Mouse (Mus musculus): ENCODE measurements around the gene Mettl24. TPM values are rescaled to one million over a fixed set of nuclear protein-coding genes. Genes with fewer than 3 reads are reported as not detected.

Mettl24 gene
- polyA plus RNA-seq, 1 experiment from 2014 or later: 1.3 TPM

- DNase-seq (ENCODE audit: low spot score) (no peak), ATAC-seq (ENCODE audit: insufficient read depth, low FRiP score, low TSS enrichment) (no peak)
- Histone ChIP-seq H3K9me3 (ENCODE audit: control insufficient read depth, low read length) (no peaks in the 10 kb centered on the region), H3K36me3 (ENCODE audit: control insufficient read depth, insufficient read depth, low read length) (no peaks in the 10 kb centered on the region), H3K27me3 (ENCODE audit: control insufficient read depth, insufficient read depth, low read length) (no peaks in the 10 kb centered on the region), H3K9ac (ENCODE audit: low read length) (no peak overlapping the region), H3K27ac (ENCODE audit: low read depth, low read length) (no peak overlapping the region), H3K4me1 (ENCODE audit: control insufficient read depth, insufficient read depth, low read length) (no peaks in the 10 kb centered on the region), H3K4me2 (ENCODE audit: low read depth) (no peak overlapping the region), H3K4me3 (ENCODE audit: low read depth, low read length) (no peak overlapping the region)
- WGBS: 84% methylated on average over 1 of the region's 1 CpGs
Measured at GRCm38 (mm10) chr10:40645346-40645745, 37.7 kb upstream of the Mettl24 start.

- ATAC-seq (ENCODE audit: insufficient read depth, low FRiP score, low TSS enrichment): no peak
- no peak overlapping the region for H3K4me2 ChIP-seq (ENCODE audit: low read depth)
- no peak for DNase-seq (ENCODE audit: low spot score)
- H3K9ac ChIP-seq (ENCODE audit: low read length): no peak overlapping the region
- H3K27me3 ChIP-seq (ENCODE audit: control insufficient read depth, insufficient read depth, low read length): no peaks in the 10 kb centered on the region
- H3K9me3 ChIP-seq (ENCODE audit: control insufficient read depth, low read length): no peaks in the 10 kb centered on the region
- 90% methylated on average over 12 of the region's 12 CpGs for WGBS
- H3K27ac ChIP-seq (ENCODE audit: low read depth, low read length): no peak overlapping the region
- 0 out of 2 replicates have a peak, but pooled peaks cover 2% of the 10 kb centered on the region for H3K4me1 ChIP-seq (ENCODE audit: control insufficient read depth, insufficient read depth, low read length)
- no peak overlapping the region for H3K4me3 ChIP-seq (ENCODE audit: low read depth, low read length)
- H3K36me3 ChIP-seq (ENCODE audit: control insufficient read depth, insufficient read depth, low read length): no peaks in the 10 kb centered on the region
Measured at GRCm38 (mm10) chr10:40648776-40649175, 34.3 kb upstream of the Mettl24 start.

- Histone ChIP-seq H3K4me2 (ENCODE audit: low read depth) (no peak overlapping the region), H3K36me3 (ENCODE audit: control insufficient read depth, insufficient read depth, low read length) (no peaks in the 10 kb centered on the region), H3K4me1 (ENCODE audit: control insufficient read depth, insufficient read depth, low read length) (0 out of 2 replicates have a peak, but pooled peaks cover 2% of the 10 kb centered on the region), H3K9me3 (ENCODE audit: control insufficient read depth, low read length) (no peaks in the 10 kb centered on the region), H3K27me3 (ENCODE audit: control insufficient read depth, insufficient read depth, low read length) (no peaks in the 10 kb centered on the region), H3K4me3 (ENCODE audit: low read depth, low read length) (no peak overlapping the region), H3K9ac (ENCODE audit: low read length) (no peak overlapping the region), H3K27ac (ENCODE audit: low read depth, low read length) (no peak overlapping the region)
- 37% methylated on average over 4 of the region's 4 CpGs for WGBS
- ATAC-seq (ENCODE audit: insufficient read depth, low FRiP score, low TSS enrichment): no peak
- DNase-seq (ENCODE audit: low spot score): no peak
Measured at GRCm38 (mm10) chr10:40649634-40650033, 33.4 kb upstream of the Mettl24 start.

GRCm38 (mm10) chr10:40651676-40652075 is 31.4 kb upstream of the Mettl24 start:
- H3K27me3 ChIP-seq (ENCODE audit: control insufficient read depth, insufficient read depth, low read length): no peaks in the 10 kb centered on the region
- H3K4me3 ChIP-seq (ENCODE audit: low read depth, low read length): no peak overlapping the region
- H3K27ac ChIP-seq (ENCODE audit: low read depth, low read length): no peak overlapping the region
- 85% methylated on average over 2 of the region's 2 CpGs for WGBS
- DNase-seq (ENCODE audit: low spot score) (no peak), ATAC-seq (ENCODE audit: insufficient read depth, low FRiP score, low TSS enrichment) (no peak)
- 0 out of 2 replicates have a peak, but pooled peaks cover 2% of the 10 kb centered on the region for H3K4me1 ChIP-seq (ENCODE audit: control insufficient read depth, insufficient read depth, low read length)
- H3K9ac ChIP-seq (ENCODE audit: low read length): no peak overlapping the region
- H3K4me2 ChIP-seq (ENCODE audit: low read depth): no peak overlapping the region
- no peaks in the 10 kb centered on the region for H3K36me3 ChIP-seq (ENCODE audit: control insufficient read depth, insufficient read depth, low read length)
- no peaks in the 10 kb centered on the region for H3K9me3 ChIP-seq (ENCODE audit: control insufficient read depth, low read length)

GRCm38 (mm10) chr10:40665270-40665669 is 17.8 kb upstream of the Mettl24 start:
- Histone ChIP-seq H3K9me3 (ENCODE audit: control insufficient read depth, low read length) (no peaks in the 10 kb centered on the region), H3K4me2 (ENCODE audit: low read depth) (no peak overlapping the region), H3K36me3 (ENCODE audit: control insufficient read depth, insufficient read depth, low read length) (no peaks in the 10 kb centered on the region), H3K4me1 (ENCODE audit: control insufficient read depth, insufficient read depth, low read length) (no peaks in the 10 kb centered on the region), H3K27ac (ENCODE audit: low read depth, low read length) (no peak overlapping the region), H3K9ac (ENCODE audit: low read length) (no peak overlapping the region), H3K4me3 (ENCODE audit: low read depth, low read length) (no peak overlapping the region), H3K27me3 (ENCODE audit: control insufficient read depth, insufficient read depth, low read length) (no peaks in the 10 kb centered on the region)
- ATAC-seq (ENCODE audit: insufficient read depth, low FRiP score, low TSS enrichment): no peak
- DNase-seq (ENCODE audit: low spot score): no peak
- 73% methylated on average over 3 of the region's 3 CpGs for WGBS

GRCm38 (mm10) chr10:40666943-40667342 is 16.1 kb upstream of the Mettl24 start:
- DNase-seq (ENCODE audit: low spot score): no peak
- no peak overlapping the region for H3K4me2 ChIP-seq (ENCODE audit: low read depth)
- H3K4me3 ChIP-seq (ENCODE audit: low read depth, low read length): no peak overlapping the region
- 89% methylated on average over 1 of the region's 1 CpGs for WGBS
- no peak overlapping the region for H3K27ac ChIP-seq (ENCODE audit: low read depth, low read length)
- H3K36me3 ChIP-seq (ENCODE audit: control insufficient read depth, insufficient read depth, low read length): no peaks in the 10 kb centered on the region
- no peak for ATAC-seq (ENCODE audit: insufficient read depth, low FRiP score, low TSS enrichment)
- H3K4me1 ChIP-seq (ENCODE audit: control insufficient read depth, insufficient read depth, low read length): no peaks in the 10 kb centered on the region
- H3K9me3 ChIP-seq (ENCODE audit: control insufficient read depth, low read length): no peaks in the 10 kb centered on the region
- H3K27me3 ChIP-seq (ENCODE audit: control insufficient read depth, insufficient read depth, low read length): no peaks in the 10 kb centered on the region
- no peak overlapping the region for H3K9ac ChIP-seq (ENCODE audit: low read length)

- Histone ChIP-seq H3K9ac (ENCODE audit: low read length) (no peak overlapping the region), H3K4me1 (ENCODE audit: control insufficient read depth, insufficient read depth, low read length) (0 out of 2 replicates have a peak, but pooled peaks cover 5% of the 10 kb centered on the region), H3K4me3 (ENCODE audit: low read depth, low read length) (no peak overlapping the region), H3K27me3 (ENCODE audit: control insufficient read depth, insufficient read depth, low read length) (no peaks in the 10 kb centered on the region), H3K27ac (ENCODE audit: low read depth, low read length) (no peak overlapping the region), H3K36me3 (ENCODE audit: control insufficient read depth, insufficient read depth, low read length) (no peaks in the 10 kb centered on the region), H3K4me2 (ENCODE audit: low read depth) (no peak overlapping the region), H3K9me3 (ENCODE audit: control insufficient read depth, low read length) (no peaks in the 10 kb centered on the region)
- DNase-seq (ENCODE audit: low spot score) (no peak), ATAC-seq (ENCODE audit: insufficient read depth, low FRiP score, low TSS enrichment) (no peak)
Measured at GRCm38 (mm10) chr10:40668640-40669039, 14.4 kb upstream of the Mettl24 start.

GRCm38 (mm10) chr10:40672587-40673296 is 10.3 kb upstream of the Mettl24 start:
- no peaks in the 10 kb centered on the region for H3K36me3 ChIP-seq (ENCODE audit: control insufficient read depth, insufficient read depth, low read length)
- H3K9ac ChIP-seq (ENCODE audit: low read length): no peak overlapping the region
- peak; percentile 57 for DNase-seq (ENCODE audit: low spot score)
- no peaks in the 10 kb centered on the region for H3K9me3 ChIP-seq (ENCODE audit: control insufficient read depth, low read length)
- H3K27ac ChIP-seq (ENCODE audit: low read depth, low read length): no peak overlapping the region
- no peak; the same call in 1 of the 2 replicates for ATAC-seq (ENCODE audit: insufficient read depth, low FRiP score, low TSS enrichment)
- 0 out of 2 replicates have a peak, but pooled peaks cover 5% of the 10 kb centered on the region for H3K4me1 ChIP-seq (ENCODE audit: control insufficient read depth, insufficient read depth, low read length)
- no peak overlapping the region for H3K4me3 ChIP-seq (ENCODE audit: low read depth, low read length)
- H3K27me3 ChIP-seq (ENCODE audit: control insufficient read depth, insufficient read depth, low read length): no peaks in the 10 kb centered on the region
- WGBS: 42% methylated on average over 8 of the region's 8 CpGs
- H3K4me2 ChIP-seq (ENCODE audit: low read depth): no peak overlapping the region

- no peaks in the 10 kb centered on the region for H3K27me3 ChIP-seq (ENCODE audit: control insufficient read depth, insufficient read depth, low read length)
- H3K9me3 ChIP-seq (ENCODE audit: control insufficient read depth, low read length): no peaks in the 10 kb centered on the region
- H3K9ac ChIP-seq (ENCODE audit: low read length): no peak overlapping the region
- 58% methylated on average over 7 of the region's 7 CpGs for WGBS
- H3K36me3 ChIP-seq (ENCODE audit: control insufficient read depth, insufficient read depth, low read length): no peaks in the 10 kb centered on the region
- H3K4me1 ChIP-seq (ENCODE audit: control insufficient read depth, insufficient read depth, low read length): 0 out of 2 replicates have a peak, but pooled peaks cover 5% of the 10 kb centered on the region
- no peak overlapping the region for H3K4me2 ChIP-seq (ENCODE audit: low read depth)
- H3K4me3 ChIP-seq (ENCODE audit: low read depth, low read length): no peak overlapping the region
- no peak for ATAC-seq (ENCODE audit: insufficient read depth, low FRiP score, low TSS enrichment)
- no peak overlapping the region for H3K27ac ChIP-seq (ENCODE audit: low read depth, low read length)
- no peak for DNase-seq (ENCODE audit: low spot score)
Measured at GRCm38 (mm10) chr10:40673297-40673665, 9.8 kb upstream of the Mettl24 start.

All from neural tube, embryonic 11.5 days (tissue).